Mouse (Mus musculus) hindbrain, embryonic 11.5 days (tissue): ENCODE results near the gene Kcnk18. TPM values are rescaled to one million over a fixed set of nuclear protein-coding genes. Genes with fewer than 3 reads are reported as not detected.

ENCODE experiments used
- ATAC-seq: fragments of 200-750 bp; cut with Nextera tagmentation; 2 replicates; pipeline ENCODE4 v1.8.0; 2017; ENCODE audit warnings: mild to moderate bottlenecking, moderate TSS enrichment, moderate library complexity; ENCODE audit not compliant: low FRiP score
- DNase-seq: peaks from one replicate; pipeline ENCODE4 v3.0.0-alpha.2; 2015; ENCODE audit warnings: low spot score
- H3K27ac ChIP-seq: fragments of 300-500 bp; sonication (generic); 2 replicates; pipeline ENCODE4 v1.5.1; 2014; ENCODE audit warnings: mild to moderate bottlenecking, low read depth, low read length
- H3K27me3 ChIP-seq: fragments of 300-500 bp; sonication (generic); 2 replicates; pipeline ENCODE4 v1.6.1; 2014; ENCODE audit warnings: mild to moderate bottlenecking, low read length, moderate library complexity, mixed read lengths; ENCODE audit not compliant: control insufficient read depth, insufficient read depth
- H3K36me3 ChIP-seq: fragments of 300-500 bp; sonication (generic); 2 replicates; pipeline ENCODE4 v1.6.1; 2014; ENCODE audit warnings: mild to moderate bottlenecking, low read length, moderate library complexity, mixed read lengths; ENCODE audit not compliant: control insufficient read depth, insufficient read depth
- H3K4me1 ChIP-seq: fragments of 300-500 bp; sonication (generic); replicated peaks from 2 replicates; pipeline ENCODE4 v1.6.1; 2014; ENCODE audit warnings: low read length, mixed read lengths; ENCODE audit not compliant: control insufficient read depth, insufficient read depth
- H3K4me2 ChIP-seq: fragments of 300-500 bp; sonication (generic); replicated peaks from 2 replicates; pipeline ENCODE4 v1.6.1; 2014; ENCODE audit warnings: mild to moderate bottlenecking, low read depth, low read length
- H3K4me3 ChIP-seq: fragments of 300-500 bp; sonication (generic); 2 replicates; pipeline ENCODE4 v1.5.1; 2014; ENCODE audit warnings: low read depth, low read length
- H3K9ac ChIP-seq: fragments of 300-500 bp; sonication (generic); 2 replicates; pipeline ENCODE4 v1.6.1; 2014; ENCODE audit warnings: low read depth, low read length
- H3K9me3 ChIP-seq: fragments of 300-500 bp; sonication (generic); 2 replicates; pipeline ENCODE4 v1.6.1; 2016; ENCODE audit warnings: low read length; ENCODE audit not compliant: control insufficient read depth
- WGBS: fragments of 180-500 bp; shearing (Covaris S2); extraction: QIAGEN DNeasy Blood & Tissue Kit; methylation state at CpG from one replicate; pipeline ENCODE4 v1.1.7; 2014; 5-methylcytosine and 5-hydroxymethylcytosine counted together
- polyA plus RNA-seq: library from polyadenylated mRNA; unstranded; fragments of >200 nt; fragmentation: Nextera tagmentation; extraction: Ambion mirVana; gene quantifications from 2 replicates; pipeline ENCODE4 v1.2.1, GENCODE M21; 2014

Gene Kcnk18
- polyA plus RNA-seq: not detected in 2 replicates

DNA sequence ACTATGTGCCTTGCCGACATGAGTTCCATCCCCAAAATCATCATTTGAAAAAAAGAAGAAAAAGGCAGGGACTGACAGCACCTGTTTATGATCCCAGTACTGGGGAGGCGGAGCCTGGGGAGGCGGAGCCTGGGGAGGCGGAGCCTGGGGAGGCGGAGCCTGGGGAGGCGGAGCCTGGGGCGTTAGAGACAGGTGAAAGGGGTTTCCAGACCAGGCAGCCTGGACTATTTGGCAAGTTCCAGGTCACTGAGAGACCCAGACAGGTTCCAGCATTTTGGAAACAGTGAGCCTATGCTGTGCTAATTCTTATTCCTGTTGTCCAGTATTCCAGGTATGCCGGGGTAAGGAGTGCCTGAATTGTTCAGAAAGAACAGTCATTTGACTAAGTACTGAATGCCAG, at the start of gene Kcnk18:
TSS of gene Kcnk18 (plus strand) at position 224 of the 400 bp plus-strand sequence.
- no peak within 1 kb of the TSS for H3K4me2 ChIP-seq
- 87% methylated on average over 8 of the region's 8 CpGs for WGBS
- H3K9me3 ChIP-seq: no peaks in the 10 kb centered on the region
- peaks cover 6% of the 10 kb centered on the region for H3K27me3 ChIP-seq
- no peaks in the 10 kb centered on the region for H3K4me1 ChIP-seq
- no peak within 1 kb of the TSS for H3K27ac ChIP-seq
- no peak for ATAC-seq
- H3K36me3 ChIP-seq: no peaks in the 10 kb centered on the region
- no peak within 1 kb of the TSS for H3K4me3 ChIP-seq
- DNase-seq: no peak
- no peak within 1 kb of the TSS for H3K9ac ChIP-seq

DNA sequence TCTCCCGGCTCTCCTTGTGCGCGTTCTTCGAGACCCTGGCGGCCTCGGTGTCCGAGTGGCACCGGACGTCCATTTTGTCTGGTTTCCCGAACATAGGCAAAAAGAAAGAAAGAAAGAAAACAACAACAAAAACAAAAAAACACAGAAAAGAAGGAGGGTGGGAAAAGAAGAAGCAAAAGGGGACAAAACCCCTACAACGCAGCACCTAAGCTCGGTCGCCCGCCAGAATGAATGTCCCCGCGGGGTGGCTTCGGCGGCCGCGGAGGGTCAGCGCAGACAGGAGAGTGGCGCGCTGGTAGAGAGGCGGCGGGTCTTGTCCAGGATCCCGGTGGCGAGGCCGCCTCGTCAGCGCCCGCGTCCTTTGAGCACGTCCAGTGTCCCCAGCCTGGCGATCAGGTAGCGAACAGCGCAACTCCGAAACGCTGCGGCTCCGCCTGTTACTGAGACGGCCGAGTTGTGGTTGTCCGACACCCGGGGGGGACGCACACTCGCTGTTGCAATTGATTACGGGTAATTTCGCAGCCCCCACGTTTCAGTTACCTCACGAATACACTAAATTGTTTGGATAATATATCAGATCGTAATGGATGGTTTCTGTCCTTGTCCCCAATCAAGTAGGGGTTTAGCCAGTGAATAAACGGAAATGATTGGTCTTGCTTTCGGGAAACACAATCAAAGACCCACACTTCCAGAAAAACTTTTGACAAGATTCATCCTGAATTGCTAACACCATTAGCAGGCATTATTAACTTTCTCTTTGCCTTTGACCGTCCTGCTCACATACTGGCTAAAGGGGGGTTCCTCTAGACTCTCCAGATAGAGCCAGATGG, 48.9 kb upstream of the Kcnk18 start, which contains the start of gene Vax1:
TSS of gene Vax1 (minus strand) at position 121 of the 830 bp plus-strand sequence.
- no peak for ATAC-seq
- DNase-seq: no peak
- Histone ChIP-seq H3K4me3 (no peak within 1 kb of the TSS; the same call in 1 of the 2 replicates), H3K27ac (no peak within 1 kb of the TSS), H3K9me3 (no peaks in the 10 kb centered on the region), H3K4me1 (peaks cover 9% of the 10 kb centered on the region), H3K9ac (no peak within 1 kb of the TSS), H3K4me2 (0 out of 2 replicates have a peak within 1 kb of the TSS, but pooled peaks have one; percentile 18), H3K36me3 (no peaks in the 10 kb centered on the region), H3K27me3 (peaks cover 95% of the 10 kb centered on the region)
- under 1% methylated on average over 54 of the region's 54 CpGs for WGBS

DNA sequence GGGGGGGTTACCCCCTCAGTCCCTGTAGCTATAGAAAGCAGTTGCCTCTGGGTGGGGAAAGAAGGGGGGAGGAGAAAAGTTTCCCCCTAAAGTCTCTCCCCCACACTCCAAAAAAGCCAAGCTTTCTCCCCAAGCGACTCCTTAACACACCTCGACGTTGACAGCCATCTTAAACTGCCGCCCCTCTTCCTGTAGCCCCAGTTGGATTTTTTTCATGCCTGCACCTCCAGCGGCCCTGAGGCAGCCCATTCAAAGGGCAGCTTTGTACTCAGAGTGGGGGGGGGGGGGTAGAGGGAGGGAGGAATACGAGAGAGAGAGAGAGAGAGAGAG, 48.3 kb upstream of the Kcnk18 start:
- 0% methylated on average over 5 of the region's 6 CpGs for WGBS
- Histone ChIP-seq H3K9me3 (no peaks in the 10 kb centered on the region), H3K4me3 (no peak overlapping the region), H3K9ac (no peak overlapping the region), H3K27ac (no peak overlapping the region), H3K27me3 (peaks cover 96% of the 10 kb centered on the region), H3K36me3 (no peaks in the 10 kb centered on the region), H3K4me1 (peaks cover 9% of the 10 kb centered on the region), H3K4me2 (no peak overlapping the region)
- DNase-seq: no peak
- no peak for ATAC-seq

DNA sequence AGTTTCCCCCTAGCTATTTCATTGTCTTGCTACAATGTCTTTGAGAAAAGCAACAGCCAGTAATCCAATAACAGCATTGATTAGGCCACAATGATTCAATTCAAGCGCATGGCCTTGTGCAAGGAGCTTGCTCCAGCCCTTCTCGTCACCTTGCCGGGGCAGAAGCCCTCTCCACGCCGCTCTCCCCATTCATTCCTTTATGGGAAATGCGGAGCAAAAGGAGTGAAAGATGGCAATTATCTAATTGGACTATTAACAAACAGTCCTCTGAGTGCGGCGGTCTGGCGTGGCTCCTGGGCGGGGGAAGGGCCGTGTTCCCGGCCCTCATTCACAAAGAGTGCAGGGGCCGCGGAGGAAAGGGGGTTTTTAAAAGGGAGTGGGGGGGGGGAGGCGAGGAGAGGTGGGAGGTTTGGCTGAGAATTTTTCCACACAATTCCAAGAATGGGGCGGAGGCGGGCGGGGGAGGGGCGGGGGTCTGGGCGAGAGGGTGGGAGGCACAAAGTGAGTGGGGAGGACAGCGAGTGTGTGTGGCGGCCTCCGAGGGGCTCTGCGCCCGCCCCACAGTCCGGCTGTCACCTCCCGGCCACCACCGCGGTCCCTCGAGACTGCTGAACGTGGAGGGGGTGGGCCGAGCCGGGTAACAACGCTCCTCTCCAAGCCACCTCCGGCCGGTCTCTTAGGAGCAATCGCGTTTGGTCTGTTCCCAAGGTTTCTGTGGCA, 47.7 kb upstream of the Kcnk18 start:
- H3K4me2 ChIP-seq: no peak overlapping the region
- ATAC-seq: peak; percentile 48; the same call in 1 of the 2 replicates
- H3K9ac ChIP-seq: no peak overlapping the region
- H3K4me1 ChIP-seq: peaks cover 9% of the 10 kb centered on the region
- H3K27me3 ChIP-seq: peaks cover 96% of the 10 kb centered on the region
- under 1% methylated on average over 35 of the region's 38 CpGs for WGBS
- no peak overlapping the region for H3K4me3 ChIP-seq
- no peaks in the 10 kb centered on the region for H3K36me3 ChIP-seq
- DNase-seq: peak; percentile 57
- H3K9me3 ChIP-seq: no peaks in the 10 kb centered on the region
- no peak overlapping the region for H3K27ac ChIP-seq

DNA sequence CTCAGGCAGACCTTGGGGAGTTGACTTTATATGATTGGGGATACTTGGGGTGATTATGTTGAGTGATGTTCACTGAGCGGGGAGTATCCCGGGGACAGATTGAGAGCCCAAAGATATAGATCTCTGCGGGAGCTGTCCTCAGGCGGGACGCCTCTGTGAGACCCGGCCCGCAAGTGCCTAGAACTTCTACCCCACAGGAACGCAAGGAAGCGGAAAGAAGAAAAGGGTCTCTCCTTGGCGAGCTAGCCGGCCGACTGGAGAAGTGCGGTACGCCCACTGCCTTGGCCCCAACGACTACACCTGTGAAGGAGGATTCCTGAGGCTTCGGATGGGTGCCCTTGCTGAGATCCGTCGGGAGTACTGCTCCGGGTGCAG, 47.2 kb upstream of the Kcnk18 start:
- Histone ChIP-seq H3K27me3 (peaks cover 94% of the 10 kb centered on the region), H3K9ac (no peak overlapping the region), H3K36me3 (no peaks in the 10 kb centered on the region), H3K4me1 (peaks cover 5% of the 10 kb centered on the region), H3K4me3 (no peak overlapping the region), H3K9me3 (no peaks in the 10 kb centered on the region), H3K4me2 (no peak overlapping the region), H3K27ac (no peak overlapping the region)
- 0% methylated on average over 19 of the region's 19 CpGs for WGBS
- DNase-seq (no peak), ATAC-seq (no peak)

DNA sequence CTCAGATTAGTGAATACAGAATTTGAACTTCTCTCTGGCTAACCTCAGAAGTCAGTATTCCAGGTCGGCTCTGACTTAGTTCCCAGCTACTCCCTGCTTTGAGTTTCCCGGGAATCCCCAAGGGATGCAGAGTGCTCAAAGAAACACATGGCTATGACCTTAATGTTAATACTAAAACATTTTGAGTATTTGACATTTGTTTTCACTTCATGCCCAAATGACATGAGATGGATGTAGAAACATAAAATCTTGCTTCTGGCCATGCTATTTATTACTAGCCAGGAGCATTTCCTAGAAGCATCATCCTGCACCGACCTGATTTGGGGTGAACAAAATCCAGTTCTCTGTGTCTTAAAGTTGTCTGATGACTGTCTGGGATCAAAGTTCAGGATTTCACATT, 46.2 kb upstream of the Kcnk18 start:
- Histone ChIP-seq H3K27me3 (peaks cover 88% of the 10 kb centered on the region), H3K27ac (no peak overlapping the region), H3K9ac (no peak overlapping the region), H3K4me3 (no peak overlapping the region), H3K36me3 (no peaks in the 10 kb centered on the region), H3K4me1 (peaks cover 5% of the 10 kb centered on the region; the same call in 1 of the 2 replicates), H3K9me3 (no peaks in the 10 kb centered on the region), H3K4me2 (no peak overlapping the region)
- WGBS: 2% methylated on average over 3 of the region's 3 CpGs
- no peak for ATAC-seq
- peak; percentile 44 for DNase-seq

DNA sequence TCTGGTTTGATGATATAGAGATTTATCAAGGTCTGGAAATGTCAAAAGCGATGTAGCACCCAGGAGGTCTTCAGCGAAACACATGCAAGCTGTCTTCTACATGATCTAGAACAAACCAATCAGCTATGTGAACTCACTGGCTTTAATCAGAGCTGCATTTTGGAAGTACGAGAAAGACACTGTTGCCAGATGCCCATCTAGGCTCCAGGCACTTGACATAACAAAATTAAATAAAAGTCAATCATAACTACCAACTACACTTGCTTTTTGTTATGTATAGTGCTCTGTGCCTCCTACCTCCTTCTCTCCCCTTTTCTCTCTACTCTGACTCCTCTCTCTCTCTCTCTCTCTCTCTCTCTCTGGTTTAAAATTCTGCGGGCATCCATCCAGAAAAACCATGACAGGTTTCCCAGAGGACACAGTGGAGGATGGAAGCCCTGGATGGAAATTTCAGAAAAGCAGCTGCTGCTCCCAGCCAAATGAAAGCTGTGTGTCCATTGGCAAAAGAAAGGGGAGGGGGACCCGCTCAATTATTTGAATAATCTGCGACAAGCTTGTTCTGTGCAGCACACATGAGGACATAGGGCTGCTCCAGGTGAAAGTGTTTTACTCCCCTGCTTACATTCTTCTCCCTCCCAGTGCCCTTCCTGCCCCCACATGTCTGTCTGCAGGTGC, 45.5 kb upstream of the Kcnk18 start:
- DNase-seq (peak; percentile 33), ATAC-seq (peak; percentile 17; the same call in 1 of the 2 replicates)
- H3K27ac ChIP-seq: no peak overlapping the region
- peaks cover 5% of the 10 kb centered on the region; the same call in 1 of the 2 replicates for H3K4me1 ChIP-seq
- H3K4me3 ChIP-seq: no peak overlapping the region
- no peaks in the 10 kb centered on the region for H3K9me3 ChIP-seq
- H3K4me2 ChIP-seq: no peak overlapping the region
- H3K9ac ChIP-seq: no peak overlapping the region
- H3K36me3 ChIP-seq: no peaks in the 10 kb centered on the region
- peaks cover 81% of the 10 kb centered on the region for H3K27me3 ChIP-seq
- WGBS: 8% methylated on average over 6 of the region's 6 CpGs

DNA sequence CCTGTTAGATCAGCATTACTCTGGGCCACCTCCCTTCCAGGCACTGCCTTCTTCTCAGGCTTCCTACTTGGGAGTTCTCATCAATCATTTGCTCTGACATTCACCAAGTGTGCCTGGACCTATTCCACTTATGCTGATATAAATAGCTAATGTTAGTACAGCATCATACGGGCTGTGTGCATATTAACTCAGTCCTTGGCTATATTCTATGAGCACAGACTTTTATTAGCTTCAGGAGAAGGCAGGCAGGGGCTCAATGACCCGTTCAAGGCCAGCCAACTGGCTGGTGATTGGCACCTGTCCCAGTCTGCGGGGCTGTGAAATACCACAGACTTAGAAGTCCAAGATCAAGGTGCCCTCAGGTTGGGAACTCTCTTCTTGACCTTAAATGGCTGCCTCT, 35.0 kb upstream of the Kcnk18 start:
- H3K9ac ChIP-seq: no peak overlapping the region
- ATAC-seq: no peak
- no peaks in the 10 kb centered on the region for H3K36me3 ChIP-seq
- DNase-seq: no peak
- no peaks in the 10 kb centered on the region for H3K4me1 ChIP-seq
- 53% methylated on average over 3 of the region's 3 CpGs for WGBS
- no peak overlapping the region for H3K4me2 ChIP-seq
- H3K27ac ChIP-seq: no peak overlapping the region
- H3K4me3 ChIP-seq: no peak overlapping the region
- peaks cover 34% of the 10 kb centered on the region for H3K27me3 ChIP-seq
- H3K9me3 ChIP-seq: no peaks in the 10 kb centered on the region
